Mouse (Mus musculus) kidney, adult 2 months (tissue): ENCODE results near the gene Odam.

Experiments
- CTCF ChIP-seq: fragments of 200-500 bp; conservative IDR thresholded peaks from 2 replicates; pipeline ENCODE4 v1.5.1; 2011; ENCODE audit warnings: low read depth, mild to moderate bottlenecking, control low read depth, low read length, moderate library complexity, mixed read lengths; ENCODE audit not compliant: insufficient read depth, insufficient read length
- POLR2A ChIP-seq: fragments of 200-500 bp; IDR thresholded peaks from one replicate; pipeline ENCODE4 v1.6.1; 2011; ENCODE audit warnings: low read depth, low read length, control low read depth

DNA sequence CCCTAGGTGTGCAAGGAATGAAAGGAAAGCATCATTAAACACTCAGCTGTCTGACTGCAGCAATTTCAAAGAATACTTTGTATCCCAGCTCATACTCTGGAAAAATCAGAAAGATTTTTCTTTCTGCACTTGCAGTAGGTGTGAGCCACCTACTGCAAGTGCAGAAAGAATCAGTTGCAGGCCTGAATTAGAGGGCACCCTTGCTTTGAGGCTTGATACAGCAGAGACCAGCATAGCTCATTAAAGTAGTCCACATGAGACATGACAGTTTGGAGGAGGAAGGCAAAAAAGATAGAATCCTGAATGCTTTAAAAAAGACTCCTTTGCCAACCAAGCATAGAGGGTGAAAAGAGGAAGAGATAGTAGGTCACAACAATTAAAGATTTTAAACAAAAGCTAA, 57.7 kb downstream of the Odam start:
- no peak for TF ChIP-seq POLR2A
- no peak for TF ChIP-seq CTCF
